Mouse (Mus musculus): ENCODE data around the gene Ccdc180. TPM values are rescaled to one million over a fixed set of nuclear protein-coding genes. Genes with fewer than 3 reads are reported as not detected.

Gene Ccdc180
- polyA plus RNA-seq (2017; shearing (Covaris generic)) = 0.10 TPM

DNA sequence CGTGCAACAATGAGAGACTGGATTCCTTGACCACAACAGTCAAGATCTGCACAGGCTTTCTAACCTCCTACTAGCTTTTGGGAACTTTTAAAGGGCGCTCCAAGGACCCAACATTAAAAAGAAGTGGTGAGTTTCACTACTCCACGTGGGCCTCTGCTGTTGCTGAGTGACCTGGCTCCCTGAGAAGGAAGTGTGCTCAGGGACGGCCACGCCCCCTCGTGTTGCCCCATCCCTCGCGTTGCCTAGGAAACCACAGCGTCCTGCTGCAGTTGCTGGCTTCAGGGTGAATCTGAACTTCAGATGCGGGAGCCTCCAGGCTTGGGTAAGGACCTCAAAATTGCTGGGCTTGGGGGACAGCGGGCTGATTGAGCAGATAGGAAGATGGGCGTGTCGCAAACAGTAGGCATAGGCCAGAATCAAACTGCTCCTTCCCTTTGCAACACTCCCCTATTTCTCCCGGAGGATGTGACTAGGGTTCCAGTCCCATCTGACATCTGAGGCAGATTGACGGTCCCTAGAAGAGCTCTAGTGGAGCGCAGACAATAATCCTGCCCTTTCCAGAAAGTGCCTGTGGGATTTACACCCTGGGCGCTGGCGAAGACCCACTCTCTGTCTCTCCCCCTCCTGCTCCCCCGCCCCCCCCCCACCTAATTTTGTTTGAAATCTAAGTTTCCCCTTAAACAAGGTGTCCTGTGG, at the start of gene Ccdc180:
TSS of gene Ccdc180 (plus strand) at position 238 of the 696 bp plus-strand sequence.

DNA sequence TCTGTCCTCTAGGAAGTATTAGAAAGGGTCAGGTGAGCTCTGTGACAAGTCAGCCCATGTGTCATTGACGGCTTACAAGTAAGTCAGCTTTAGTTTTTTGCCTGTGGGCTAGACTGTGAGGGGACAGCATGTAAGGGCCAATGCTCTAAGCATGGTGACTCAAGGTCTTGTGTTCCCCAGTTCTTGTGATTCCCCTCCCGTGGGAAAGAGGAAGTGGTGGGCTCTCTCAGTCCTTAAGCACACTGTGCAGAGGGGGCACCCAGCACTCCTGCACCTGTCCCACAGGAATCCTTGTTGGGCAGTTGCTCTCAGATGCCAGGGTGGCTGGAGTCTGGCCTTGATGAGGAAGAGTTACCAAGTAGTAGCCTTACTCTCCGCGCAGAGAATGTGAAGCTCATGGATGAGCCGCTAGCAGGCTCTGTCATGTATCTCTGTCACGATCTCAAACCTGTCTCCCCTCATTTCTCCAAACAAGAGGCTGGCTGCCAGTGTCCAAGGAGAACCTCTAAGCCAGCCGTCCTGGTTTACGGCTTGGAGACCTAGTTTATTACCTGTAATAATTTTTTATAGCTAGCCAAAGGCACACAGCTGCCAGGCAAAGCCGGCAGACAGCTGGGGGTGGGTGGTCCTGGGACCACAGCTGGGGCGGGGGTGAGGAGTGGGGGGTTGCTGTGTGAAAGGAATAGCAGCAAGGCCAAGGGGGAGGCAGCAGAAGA, 41.8 kb upstream of the Ccdc180 start, which contains the start of gene Stra6l:
TSS of gene Stra6l (plus strand) at position 556 of the 716 bp plus-strand sequence.

DNA sequence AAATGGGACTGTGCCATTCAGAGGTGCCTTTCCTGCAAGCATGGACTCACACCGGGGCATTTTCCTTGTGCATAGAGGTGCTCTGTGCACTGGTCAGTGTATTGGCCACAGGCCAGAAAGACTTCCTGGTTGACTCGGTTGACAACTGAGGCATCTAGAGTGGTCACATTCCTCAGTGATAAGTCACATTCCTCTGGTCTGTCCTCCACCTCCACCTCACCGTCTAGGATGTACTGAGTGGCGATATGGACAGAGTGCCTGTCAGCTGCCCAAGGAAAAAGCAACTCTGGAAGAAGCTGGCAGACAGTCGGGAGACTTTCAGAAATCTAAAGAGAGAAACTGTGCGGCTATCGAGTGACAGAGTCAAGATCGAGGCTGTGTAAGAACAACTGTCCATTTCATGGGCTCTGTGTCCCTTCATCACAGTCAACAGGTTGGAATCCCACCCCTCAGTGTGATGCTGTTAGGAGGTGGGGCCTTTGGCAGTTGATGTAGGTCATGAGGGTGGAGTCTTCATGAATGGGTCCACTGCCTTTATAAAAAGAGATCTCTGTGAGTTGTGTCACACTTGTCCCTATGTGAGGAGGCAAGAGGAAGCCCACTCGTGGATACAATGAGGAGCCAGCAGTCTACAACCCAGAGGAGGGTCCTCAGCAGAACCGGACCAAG, 74.8 kb downstream of the Ccdc180 start, which contains the start of gene Tdrd7:
TSS of gene Tdrd7 (plus strand) at position 564 of the 669 bp plus-strand sequence.

Other genes with a start within 250 kb of the Ccdc180 start
- gene Aldh1b1, start 91.3 kb upstream of the Ccdc180 start, polyA plus RNA-seq (2017; shearing (Covaris generic)) = 2.8 TPM
- gene Igfbpl1, start 63.4 kb upstream of the Ccdc180 start, polyA plus RNA-seq (2017; shearing (Covaris generic)) = not detected
- 0.06 TPM for gene Stra6l, start 41.6 kb upstream of the Ccdc180 start, polyA plus RNA-seq (2017; shearing (Covaris generic))
- gene Tdrd7, start 75.0 kb downstream of the Ccdc180 start, polyA plus RNA-seq (2017; shearing (Covaris generic)) = 5.8 TPM
- gene Tmod1, start 148.6 kb downstream of the Ccdc180 start, polyA plus RNA-seq (2017; shearing (Covaris generic)) = not detected
- 117 TPM for gene Ncbp1, start 248.3 kb downstream of the Ccdc180 start, polyA plus RNA-seq (2017; shearing (Covaris generic))
- gene Tstd2, start 248.4 kb downstream of the Ccdc180 start, polyA plus RNA-seq (2017; shearing (Covaris generic)) = 38.1 TPM